Mouse (Mus musculus): ENCODE data around the gene Ccdc151. TPM values are rescaled to one million over a fixed set of nuclear protein-coding genes. Genes with fewer than 3 reads are reported as not detected.
A peak's percentile ranks its signal among the peaks of the same experiment; 100 is the strongest.

Ccdc151 gene
- polyA plus RNA-seq, 1 experiment from 2014 or later: 3.6 TPM

DNA sequence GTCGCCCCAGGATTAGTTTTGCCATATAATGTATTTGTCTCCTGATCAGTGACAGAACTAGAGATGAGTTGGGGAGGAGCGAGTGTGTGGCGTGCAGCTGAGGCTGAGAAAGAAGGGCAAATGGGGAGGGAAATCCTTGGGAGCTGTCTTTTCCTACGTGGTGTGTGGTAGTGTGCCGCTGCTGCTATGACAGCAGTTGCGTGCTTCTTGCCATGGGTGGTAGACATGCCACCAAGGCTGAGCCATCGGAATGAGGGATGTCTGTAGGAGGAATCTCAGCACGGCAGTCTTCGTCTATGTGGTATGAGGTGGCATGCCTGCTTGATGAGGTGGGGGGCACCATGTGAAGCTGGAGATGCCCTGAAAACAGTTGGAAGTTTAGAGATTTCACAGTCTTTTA lies 28.0 kb upstream of the Ccdc151 start:
- Histone ChIP-seq H3K36me3 (peaks cover 79% of the 10 kb centered on the region), H3K4me1 (peaks cover 23% of the 10 kb centered on the region; the same call in 1 of the 2 replicates), H3K4me3 (no peak overlapping the region), H3K27me3 (replicated peaks) (no peaks in the 10 kb centered on the region), H3K4me2 (replicated peaks) (no peak overlapping the region), H3K27ac (no peak overlapping the region), H3K9ac (no peak overlapping the region), H3K9me3 (no peaks in the 10 kb centered on the region)
- ATAC-seq (ENCODE audit: low FRiP score, low read depth): no peak
- WGBS: 95% methylated on average over 9 of the region's 9 CpGs

DNA sequence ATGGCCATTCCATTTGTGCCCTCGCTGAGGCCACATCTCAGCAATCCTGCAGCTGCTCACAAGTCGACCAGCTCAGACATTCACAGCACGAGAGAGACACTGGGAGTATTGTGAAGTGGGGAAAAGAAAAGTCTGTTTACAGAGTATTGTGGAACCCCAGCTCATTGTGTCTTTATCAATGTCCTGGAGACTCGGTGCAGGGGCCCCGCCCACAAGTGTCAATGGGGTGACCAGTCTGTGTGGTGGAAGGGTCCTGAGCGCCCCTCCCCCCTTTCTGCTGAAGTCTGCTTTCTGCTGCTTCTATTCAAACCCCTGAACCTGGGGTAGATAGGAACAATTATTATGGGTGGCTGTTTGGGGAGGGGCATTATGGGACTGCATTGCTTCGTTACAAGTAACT lies 26.0 kb upstream of the Ccdc151 start:
- H3K4me3 ChIP-seq: no peak overlapping the region
- peak; percentile 51 for ATAC-seq (ENCODE audit: low FRiP score, low read depth)
- H3K9ac ChIP-seq: no peak overlapping the region
- no peaks in the 10 kb centered on the region for H3K9me3 ChIP-seq
- H3K4me1 ChIP-seq: peaks cover 13% of the 10 kb centered on the region; the same call in 1 of the 2 replicates
- no peak overlapping the region for H3K4me2 ChIP-seq (replicated peaks)
- H3K27ac ChIP-seq: no peak overlapping the region
- H3K36me3 ChIP-seq: peaks cover 80% of the 10 kb centered on the region
- WGBS: 32% methylated on average over 7 of the region's 7 CpGs
- H3K27me3 ChIP-seq (replicated peaks): no peaks in the 10 kb centered on the region

DNA sequence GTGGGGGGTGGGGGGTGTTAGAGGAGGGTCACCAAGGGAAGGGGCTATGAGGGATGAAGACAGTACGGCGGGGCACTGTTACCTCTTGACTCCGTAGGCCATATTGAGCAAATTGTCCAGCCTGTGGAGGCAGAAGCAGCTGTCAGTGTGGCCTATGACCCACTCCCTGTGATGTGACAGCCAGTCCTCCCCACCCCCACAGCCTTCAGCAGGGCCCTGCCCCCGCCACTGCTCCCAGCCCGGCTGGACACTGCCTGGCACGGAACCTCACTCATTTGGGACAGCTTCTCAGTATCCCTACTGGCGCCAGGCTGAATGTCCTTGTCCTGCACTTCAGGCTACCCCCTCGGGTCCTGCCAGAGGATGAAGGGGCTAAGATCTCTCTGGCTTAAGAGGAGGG lies 22.2 kb upstream of the Ccdc151 start:
- WGBS: 56% methylated on average over 8 of the region's 8 CpGs
- Histone ChIP-seq H3K27me3 (replicated peaks) (no peaks in the 10 kb centered on the region), H3K27ac (no peak overlapping the region), H3K4me2 (replicated peaks) (no peak overlapping the region), H3K9me3 (no peaks in the 10 kb centered on the region), H3K9ac (no peak overlapping the region), H3K4me1 (peaks cover 13% of the 10 kb centered on the region; the same call in 1 of the 2 replicates), H3K4me3 (no peak overlapping the region), H3K36me3 (peaks cover 63% of the 10 kb centered on the region)
- ATAC-seq (ENCODE audit: low FRiP score, low read depth): no peak

DNA sequence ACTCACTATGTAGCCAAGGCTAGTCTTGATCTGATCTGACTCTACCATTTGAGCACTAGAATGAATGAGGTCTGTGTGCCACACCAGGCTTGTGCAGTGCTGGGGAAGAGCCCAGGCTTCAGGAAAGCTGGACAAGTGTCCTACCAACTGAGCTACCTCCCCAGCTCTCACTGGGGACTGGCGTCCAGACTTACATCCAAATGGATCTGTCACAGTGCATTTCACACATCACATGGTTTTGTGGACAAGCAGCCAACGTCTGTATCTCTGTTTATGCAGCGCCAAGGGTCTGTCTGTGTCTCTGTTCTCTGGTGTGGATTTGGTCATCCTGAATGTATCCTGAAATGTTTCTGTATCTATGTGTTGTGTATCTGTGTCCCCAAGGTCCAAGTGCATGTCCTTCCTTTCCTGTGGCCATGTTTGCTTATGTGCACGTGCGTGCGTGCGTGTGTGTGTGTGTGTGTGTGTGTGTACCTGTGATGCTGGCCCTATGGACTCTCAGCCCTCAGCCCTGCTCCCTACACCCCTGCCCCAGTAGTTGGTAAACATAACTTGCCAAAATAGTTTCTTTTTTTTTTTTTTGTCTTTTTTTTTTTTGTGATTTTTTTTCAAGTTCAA lies 14.9 kb upstream of the Ccdc151 start:
- 82% methylated on average over 6 of the region's 7 CpGs for WGBS
- H3K9me3 ChIP-seq: no peaks in the 10 kb centered on the region
- H3K27ac ChIP-seq: no peak overlapping the region
- ATAC-seq (ENCODE audit: low FRiP score, low read depth): no peak
- peaks cover 5% of the 10 kb centered on the region; the same call in 1 of the 2 replicates for H3K4me1 ChIP-seq
- no peak overlapping the region for H3K9ac ChIP-seq
- peaks cover 57% of the 10 kb centered on the region for H3K36me3 ChIP-seq
- no peak overlapping the region for H3K4me3 ChIP-seq
- H3K27me3 ChIP-seq (replicated peaks): no peaks in the 10 kb centered on the region
- H3K4me2 ChIP-seq (replicated peaks): no peak overlapping the region

DNA sequence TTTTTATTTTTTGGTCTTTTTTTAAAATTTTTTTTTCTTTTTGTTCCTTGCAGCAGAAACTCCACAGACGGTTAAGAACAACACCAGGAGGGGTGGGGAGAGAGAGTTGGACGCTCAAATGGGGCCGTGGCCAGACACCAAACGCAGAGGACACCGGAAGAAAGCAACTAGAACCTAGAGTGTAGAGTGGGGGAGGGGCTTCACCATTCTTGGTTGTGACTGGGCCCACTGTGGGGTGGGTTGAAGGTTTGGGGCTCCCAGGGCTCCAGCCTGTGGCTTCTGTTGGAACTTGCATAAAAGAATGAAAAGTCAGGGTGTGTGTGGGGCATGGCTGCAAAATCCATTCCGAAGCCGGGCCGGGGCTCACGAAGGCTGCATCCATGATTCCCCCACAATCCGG lies 13.8 kb upstream of the Ccdc151 start:
- ATAC-seq (ENCODE audit: low FRiP score, low read depth): no peak
- Histone ChIP-seq H3K4me3 (no peak overlapping the region), H3K36me3 (peaks cover 68% of the 10 kb centered on the region), H3K4me2 (replicated peaks) (no peak overlapping the region), H3K9ac (no peak overlapping the region), H3K4me1 (peaks cover 5% of the 10 kb centered on the region; the same call in 1 of the 2 replicates), H3K27ac (no peak overlapping the region), H3K27me3 (replicated peaks) (no peaks in the 10 kb centered on the region), H3K9me3 (no peaks in the 10 kb centered on the region)
- WGBS: 67% methylated on average over 10 of the region's 10 CpGs

DNA sequence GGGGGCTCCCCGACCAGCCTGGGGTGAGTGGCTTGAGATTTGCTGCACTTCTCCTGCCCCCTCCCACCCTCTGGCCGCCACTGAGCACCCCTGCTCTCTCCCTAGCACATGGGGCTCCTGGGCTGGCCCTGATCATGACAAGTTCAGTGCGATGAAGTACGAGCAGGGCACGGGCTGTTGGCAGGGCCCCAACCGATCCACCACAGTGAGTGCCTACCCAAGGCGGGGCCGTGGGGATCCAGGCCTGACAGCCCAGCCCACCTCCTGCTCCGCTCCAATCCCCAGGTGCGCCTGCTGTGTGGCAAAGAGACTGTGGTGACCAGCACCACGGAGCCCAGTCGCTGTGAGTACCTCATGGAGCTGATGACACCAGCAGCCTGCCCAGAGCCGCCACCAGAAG lies 10.3 kb upstream of the Ccdc151 start:
- H3K9me3 ChIP-seq: no peaks in the 10 kb centered on the region
- H3K4me3 ChIP-seq: no peak overlapping the region
- H3K4me1 ChIP-seq: peaks cover 11% of the 10 kb centered on the region
- no peak overlapping the region for H3K9ac ChIP-seq
- ATAC-seq (ENCODE audit: low FRiP score, low read depth): peak; percentile 34; the same call in 1 of the 2 replicates
- H3K4me2 ChIP-seq (replicated peaks): no peak overlapping the region
- WGBS: 91% methylated on average over 13 of the region's 13 CpGs
- no peaks in the 10 kb centered on the region for H3K27me3 ChIP-seq (replicated peaks)
- H3K27ac ChIP-seq: no peak overlapping the region
- peaks cover 83% of the 10 kb centered on the region for H3K36me3 ChIP-seq

DNA sequence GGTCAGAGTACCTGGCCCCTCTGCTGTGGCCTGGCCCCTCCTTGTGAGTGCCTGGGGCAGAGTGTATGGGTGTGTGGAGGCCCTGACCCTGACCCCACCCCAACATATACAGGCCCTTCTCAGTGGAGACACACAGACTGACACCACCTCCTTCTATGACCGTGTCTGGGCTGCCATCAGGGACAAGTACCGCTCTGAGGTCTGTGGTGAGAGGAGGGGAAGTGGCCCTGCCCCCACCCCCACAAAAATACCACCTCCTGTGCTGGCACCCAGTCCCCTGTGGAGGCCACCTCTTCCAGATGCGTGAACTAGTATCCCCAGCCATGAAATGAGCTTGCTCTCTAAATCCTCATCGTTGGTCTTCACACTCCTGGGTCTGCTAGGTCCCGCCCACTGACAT lies 8.6 kb upstream of the Ccdc151 start:
- no peaks in the 10 kb centered on the region for H3K9me3 ChIP-seq
- H3K27me3 ChIP-seq (replicated peaks): no peaks in the 10 kb centered on the region
- no peak; the same call in 1 of the 2 replicates for ATAC-seq (ENCODE audit: low FRiP score, low read depth)
- no peak overlapping the region for H3K9ac ChIP-seq
- no peak overlapping the region for H3K4me2 ChIP-seq (replicated peaks)
- peaks cover 88% of the 10 kb centered on the region for H3K36me3 ChIP-seq
- peaks cover 11% of the 10 kb centered on the region for H3K4me1 ChIP-seq
- no peak overlapping the region for H3K27ac ChIP-seq
- 96% methylated on average over 5 of the region's 5 CpGs for WGBS
- H3K4me3 ChIP-seq: no peak overlapping the region

DNA sequence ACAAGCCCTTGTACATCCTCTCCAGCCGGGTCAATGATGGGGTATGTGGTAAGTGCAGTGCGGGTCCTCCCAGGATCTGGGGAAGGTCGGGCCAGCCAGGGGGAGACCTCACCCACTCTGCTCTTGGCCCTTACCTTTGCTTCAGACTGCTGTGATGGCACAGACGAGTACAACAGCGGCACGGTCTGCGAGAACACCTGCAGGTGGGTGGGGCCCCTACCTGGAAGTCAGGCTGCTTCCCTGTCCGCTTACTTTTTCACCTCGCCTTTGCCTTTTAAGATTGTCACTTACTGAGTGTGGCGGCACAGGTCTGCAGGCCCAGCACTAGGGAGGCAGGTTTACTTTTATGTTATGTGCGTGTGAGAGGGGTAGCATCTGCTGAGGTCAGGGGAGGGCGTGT lies 2.1 kb upstream of the Ccdc151 start:
- no peak for ATAC-seq (ENCODE audit: low FRiP score, low read depth)
- H3K36me3 ChIP-seq: peaks cover 47% of the 10 kb centered on the region
- H3K9ac ChIP-seq: 0 out of 2 replicates have a peak overlapping the region, but pooled peaks have one; percentile 69
- peaks cover 29% of the 10 kb centered on the region for H3K4me1 ChIP-seq
- WGBS: 95% methylated on average over 12 of the region's 12 CpGs
- H3K9me3 ChIP-seq: no peaks in the 10 kb centered on the region
- H3K4me3 ChIP-seq: 0 out of 2 replicates have a peak overlapping the region, but pooled peaks have one; percentile 65
- no peak overlapping the region for H3K27ac ChIP-seq
- no peaks in the 10 kb centered on the region for H3K27me3 ChIP-seq (replicated peaks)
- peak overlapping the region; percentile 89 for H3K4me2 ChIP-seq (replicated peaks)

DNA sequence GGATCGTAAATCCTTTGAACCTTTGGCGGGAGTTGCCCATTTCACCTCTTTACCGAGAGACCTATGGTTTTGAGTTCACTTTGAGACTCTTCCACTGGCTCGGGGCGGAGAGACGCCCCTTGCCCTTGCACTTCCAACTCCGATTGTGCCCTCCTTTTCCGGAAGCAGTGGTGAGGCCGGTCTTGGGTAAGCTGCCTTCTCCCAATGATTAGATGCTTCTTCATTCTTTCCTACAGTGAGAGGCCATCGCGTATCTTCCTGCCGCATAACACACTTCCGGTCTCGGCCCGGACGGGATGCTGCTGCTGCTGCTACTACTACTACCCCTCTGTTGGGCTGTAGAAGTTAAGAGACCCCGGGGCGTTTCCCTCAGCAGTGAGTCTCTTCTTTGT lies 725 bp upstream of the Ccdc151 start:
- Histone ChIP-seq H3K36me3 (peaks cover 35% of the 10 kb centered on the region), H3K4me1 (peaks cover 26% of the 10 kb centered on the region), H3K4me3 (peak overlapping the region; percentile 65), H3K27ac (peak overlapping the region; percentile 51; the same call in 1 of the 2 replicates), H3K9me3 (no peaks in the 10 kb centered on the region), H3K4me2 (replicated peaks) (peak overlapping the region; percentile 89), H3K27me3 (replicated peaks) (no peaks in the 10 kb centered on the region), H3K9ac (peak overlapping the region; percentile 69)
- ATAC-seq (ENCODE audit: low FRiP score, low read depth): peak; percentile 27; the same call in 1 of the 2 replicates
- WGBS: under 1% methylated on average over 18 of the region's 18 CpGs

DNA sequence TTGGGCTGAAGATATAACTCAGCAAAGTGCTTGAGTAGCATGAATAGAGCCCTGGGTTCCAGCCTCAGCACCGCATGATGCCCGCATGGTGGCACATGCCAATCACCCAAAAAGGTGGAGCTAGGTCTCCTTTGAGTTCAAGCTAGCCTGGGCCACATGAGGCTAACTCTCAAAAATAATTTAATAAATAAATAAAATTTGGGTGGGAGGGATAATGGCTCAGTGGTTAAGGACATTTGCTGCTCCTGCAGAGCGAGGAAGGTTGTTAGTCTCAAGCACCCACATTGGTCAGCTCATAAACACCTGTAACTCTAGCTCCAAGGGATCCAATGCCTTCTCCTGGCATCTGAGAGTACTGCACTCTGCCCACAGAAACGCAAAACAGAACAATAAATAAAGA lies 801 bp downstream of the Ccdc151 start:
- no peaks in the 10 kb centered on the region for H3K9me3 ChIP-seq
- 84% methylated on average over 4 of the region's 4 CpGs for WGBS
- peaks cover 26% of the 10 kb centered on the region for H3K4me1 ChIP-seq
- ATAC-seq (ENCODE audit: low FRiP score, low read depth): no peak
- no peak overlapping the region for H3K4me3 ChIP-seq
- no peak overlapping the region for H3K27ac ChIP-seq
- peaks cover 20% of the 10 kb centered on the region for H3K36me3 ChIP-seq
- H3K9ac ChIP-seq: no peak overlapping the region
- H3K4me2 ChIP-seq (replicated peaks): peak overlapping the region; percentile 74
- H3K27me3 ChIP-seq (replicated peaks): no peaks in the 10 kb centered on the region

DNA sequence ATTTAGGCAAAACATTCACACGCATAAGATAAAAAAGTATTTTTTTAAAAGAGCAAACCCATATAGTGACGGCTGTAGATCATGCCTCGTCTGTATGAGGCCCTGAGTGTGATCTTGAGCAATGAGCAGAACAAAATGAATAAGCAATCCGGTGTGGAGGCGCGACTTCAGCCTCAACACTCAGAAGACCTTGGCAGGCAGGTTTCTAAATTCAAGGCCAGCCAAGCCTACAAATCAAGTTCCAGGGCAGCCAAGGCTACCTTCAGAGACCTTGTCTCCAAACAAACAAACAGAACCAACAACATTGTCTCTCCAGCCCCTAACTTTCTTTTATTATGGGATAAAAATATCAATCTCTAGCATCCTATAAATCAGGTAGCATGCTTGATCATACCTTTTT lies 2.1 kb downstream of the Ccdc151 start:
- Histone ChIP-seq H3K4me1 (peaks cover 26% of the 10 kb centered on the region), H3K4me2 (replicated peaks) (no peak overlapping the region), H3K27ac (no peak overlapping the region), H3K4me3 (no peak overlapping the region), H3K27me3 (replicated peaks) (no peaks in the 10 kb centered on the region), H3K9ac (no peak overlapping the region), H3K9me3 (no peaks in the 10 kb centered on the region), H3K36me3 (peaks cover 7% of the 10 kb centered on the region; the same call in 1 of the 2 replicates)
- 89% methylated on average over 6 of the region's 6 CpGs for WGBS
- no peak for ATAC-seq (ENCODE audit: low FRiP score, low read depth)

DNA sequence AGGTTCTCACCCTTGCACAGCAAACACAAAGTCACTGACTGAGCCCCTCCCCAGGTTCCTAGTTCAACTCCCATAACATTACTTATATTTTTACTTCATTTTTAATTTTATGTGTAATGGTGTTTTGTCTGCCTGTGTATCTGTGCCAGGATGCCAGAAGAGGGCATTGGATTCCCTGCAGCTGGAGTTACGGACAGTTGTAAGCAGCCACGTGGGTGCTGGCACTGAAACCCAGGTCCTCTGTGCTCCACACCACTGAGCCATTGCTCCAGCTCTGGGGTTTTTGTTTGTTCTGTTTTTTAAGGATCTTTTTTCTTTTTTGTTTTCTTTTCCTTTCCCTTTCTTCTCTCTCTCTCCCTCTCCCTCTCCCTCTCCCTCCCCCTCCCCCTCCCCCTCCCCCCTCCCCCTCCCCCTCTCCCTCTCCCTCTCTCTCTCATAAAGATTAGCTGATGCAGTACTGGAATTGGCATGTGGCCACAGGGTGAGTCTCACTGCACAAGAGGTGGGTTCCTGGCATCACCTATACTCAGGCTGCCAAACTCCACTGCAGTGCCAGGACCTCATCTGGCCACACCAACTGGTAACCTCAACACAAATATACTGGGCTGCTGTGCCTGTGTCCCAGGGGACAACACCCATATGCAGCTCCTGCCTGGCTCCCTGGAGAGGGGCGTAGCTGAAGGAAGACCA lies 6.1 kb downstream of the Ccdc151 start:
- Histone ChIP-seq H3K27ac (no peak overlapping the region), H3K36me3 (no peaks in the 10 kb centered on the region), H3K4me1 (no peaks in the 10 kb centered on the region), H3K4me2 (replicated peaks) (no peak overlapping the region), H3K9ac (no peak overlapping the region), H3K4me3 (no peak overlapping the region), H3K27me3 (replicated peaks) (peaks cover 20% of the 10 kb centered on the region), H3K9me3 (no peaks in the 10 kb centered on the region)
- WGBS: 80% methylated on average over 3 of the region's 3 CpGs
- no peak for ATAC-seq (ENCODE audit: low FRiP score, low read depth)

Data from neural tube, embryonic 12.5 days (tissue).